Mouse (Mus musculus): ENCODE results near the gene Bace1. TPM values are rescaled to one million over a fixed set of nuclear protein-coding genes. Genes with fewer than 3 reads are reported as not detected.
"Not testable (repeated sequence)": the region's sequence is repeated elsewhere in the genome, so short reads cannot be mapped to it uniquely, and the experiment has no call there.

The Bace1 gene
- total RNA-seq, 2 experiments from 2014 or later, result 94.6 to 96.2 TPM

- DNase-seq (ENCODE audit: low spot score in 2 of 2), result no peak
- intact Hi-C loops (cut with DNase I), result no loop called here
Measured at GRCm38 (mm10) chr9:45832898-45833297, 5.5 kb upstream of the Bace1 start.

- no peak for DNase-seq (ENCODE audit: low spot score in 2 of 2)
- intact Hi-C loops (cut with DNase I), result no loop called here
Measured at GRCm38 (mm10) chr9:45833461-45833860, 4.9 kb upstream of the Bace1 start.

GRCm38 (mm10) chr9:45838069-45838433 lies 329 bp upstream of the Bace1 start:
- no peak for DNase-seq (ENCODE audit: low spot score in 2 of 2)
- intact Hi-C loops (cut with DNase I), result loop anchor here (5.0 kb wide), 1 partner anchor 69 kb away; the partner anchor contains the start of genes Pcsk7 and Rnf214

GRCm38 (mm10) chr9:45839139-45839981 lies 980 bp downstream of the Bace1 start:
- intact Hi-C loops (cut with DNase I), result loop anchor here (5.0 kb wide), 1 partner anchor 68 kb away; the partner anchor contains the start of genes Pcsk7 and Rnf214
- no peak for DNase-seq (ENCODE audit: low spot score in 2 of 2)

GRCm38 (mm10) chr9:45839982-45840300 lies 1.6 kb downstream of the Bace1 start:
- intact Hi-C loops (cut with DNase I), result loop anchor here (5.0 kb wide), 1 partner anchor 67 kb away; the partner anchor contains the start of genes Pcsk7 and Rnf214
- no peak for DNase-seq (ENCODE audit: low spot score in 2 of 2)

- intact Hi-C loops (cut with DNase I), result no loop called here
Measured at GRCm38 (mm10) chr9:45840331-45840730, 2.0 kb downstream of the Bace1 start.

GRCm38 (mm10) chr9:45841458-45841857 lies 3.1 kb downstream of the Bace1 start:
- DNase-seq (ENCODE audit: low spot score in 2 of 2), result no peak
- intact Hi-C loops (cut with DNase I), result no loop called here

More at GRCm38 (mm10) chr9:45840331-45840730, 2.0 kb downstream of the Bace1 start:
- DNase-seq (ENCODE audit: low spot score in 2 of 2), result no peak

- intact Hi-C loops (cut with DNase I), result no loop called here
- no peak for DNase-seq (ENCODE audit: low spot score in 2 of 2)
Measured at GRCm38 (mm10) chr9:45843007-45843406, 4.6 kb downstream of the Bace1 start.

- DNase-seq (ENCODE audit: low spot score in 2 of 2), result peak in 1 of 2 experiments; percentile 75
- intact Hi-C loops (cut with DNase I), result no loop called here
Measured at GRCm38 (mm10) chr9:45843780-45844179, 5.4 kb downstream of the Bace1 start.

GRCm38 (mm10) chr9:45845541-45845940 lies 7.2 kb downstream of the Bace1 start:
- intact Hi-C loops (cut with DNase I), result no loop called here
- no peak for DNase-seq (ENCODE audit: low spot score in 2 of 2)

GRCm38 (mm10) chr9:45846176-45846575 lies 7.8 kb downstream of the Bace1 start:
- DNase-seq (ENCODE audit: low spot score in 2 of 2); intact Hi-C loops (cut with DNase I): not testable (repeated sequence)

- intact Hi-C loops (cut with DNase I), result no loop called here
- DNase-seq (ENCODE audit: low spot score in 2 of 2), result no peak
Measured at GRCm38 (mm10) chr9:45846891-45847460, 8.6 kb downstream of the Bace1 start.

- DNase-seq (ENCODE audit: low spot score in 2 of 2), result peak; percentile 56 to 94
- intact Hi-C loops (cut with DNase I), result no loop called here
Measured at GRCm38 (mm10) chr9:45849528-45850408, 11.4 kb downstream of the Bace1 start.

- intact Hi-C loops (cut with DNase I), result no loop called here
- no peak for DNase-seq (ENCODE audit: low spot score in 2 of 2)
Measured at GRCm38 (mm10) chr9:45850528-45851155, 12.3 kb downstream of the Bace1 start.

- DNase-seq (ENCODE audit: low spot score in 2 of 2), result no peak
- intact Hi-C loops (cut with DNase I), result no loop called here
Measured at GRCm38 (mm10) chr9:45851330-45851729, 12.9 kb downstream of the Bace1 start.

GRCm38 (mm10) chr9:45851776-45852175 lies 13.4 kb downstream of the Bace1 start:
- no peak for DNase-seq (ENCODE audit: low spot score in 2 of 2)
- intact Hi-C loops (cut with DNase I), result no loop called here

GRCm38 (mm10) chr9:45853695-45854094 lies 15.3 kb downstream of the Bace1 start:
- intact Hi-C loops (cut with DNase I), result no loop called here
- DNase-seq (ENCODE audit: low spot score in 2 of 2), result no peak

GRCm38 (mm10) chr9:45854136-45854535 lies 15.8 kb downstream of the Bace1 start:
- no peak for DNase-seq (ENCODE audit: low spot score in 2 of 2)
- intact Hi-C loops (cut with DNase I), result no loop called here

GRCm38 (mm10) chr9:45859364-45859763 lies 21.0 kb downstream of the Bace1 start:
- intact Hi-C loops (cut with DNase I), result no loop called here
- DNase-seq (ENCODE audit: low spot score in 2 of 2), result no peak

- peak in 1 of 2 experiments; percentile 60 for DNase-seq (ENCODE audit: low spot score in 2 of 2)
- intact Hi-C loops (cut with DNase I), result no loop called here
Measured at GRCm38 (mm10) chr9:45861813-45862212, 23.4 kb downstream of the Bace1 start.

Measured in left cerebral cortex, postnatal 25 days (tissue).